Mouse (Mus musculus): ENCODE measurements at regions not wholly inside any gene's neighbourhood (a gene's known extent, or its start where the extent isn't known, plus 50 kb on each side); places are given as distances from the start of the nearest gene placed in this dataset.

GRCm38 (mm10) chr5:18163515-18163914 lies 196.6 kb downstream of the Gnai1 start:
- no peak overlapping the region for H3K9ac ChIP-seq (ENCODE audit: low read depth, low read length)
- TF ChIP-seq EP300 (IDR thresholded peaks at IDR 0.05; ENCODE audit: insufficient read depth, low read depth, low read length): no peak
- TF ChIP-seq POLR2A (IDR thresholded peaks at IDR 0.05; ENCODE audit: insufficient read depth, low read depth, low read length): no peak
- no peak for TF ChIP-seq CTCF (IDR thresholded peaks at IDR 0.05)
- H3K79me2 ChIP-seq (replicated peaks; ENCODE audit: control insufficient read depth, insufficient read depth, low read length): no peaks in the 10 kb centered on the region
- no peaks in the 10 kb centered on the region for H3K27me3 ChIP-seq (ENCODE audit: control insufficient read depth, insufficient read depth, low read length)
- H3K4me3 ChIP-seq: no peak overlapping the region
- no peaks in the 10 kb centered on the region for H3K36me3 ChIP-seq (ENCODE audit: control insufficient read depth, insufficient read depth, low read length)
- intact Hi-C loops (cut with DNase I): no loop called here
- no peak overlapping the region for H3K27ac ChIP-seq
- DNase-seq: no peak
- H3K4me1 ChIP-seq (ENCODE audit: control insufficient read depth, insufficient read depth, low read length): no peaks in the 10 kb centered on the region

- Histone ChIP-seq H3K36me3 (ENCODE audit: control insufficient read depth, insufficient read depth, low read length) (no peaks in the 10 kb centered on the region), H3K27ac (no peak overlapping the region), H3K27me3 (ENCODE audit: control insufficient read depth, insufficient read depth, low read length) (no peaks in the 10 kb centered on the region), H3K4me1 (ENCODE audit: control insufficient read depth, insufficient read depth, low read length) (no peaks in the 10 kb centered on the region), H3K9ac (ENCODE audit: low read depth, low read length) (no peak overlapping the region), H3K4me3 (no peak overlapping the region), H3K79me2 (replicated peaks; ENCODE audit: control insufficient read depth, insufficient read depth, low read length) (no peaks in the 10 kb centered on the region)
- intact Hi-C loops (cut with DNase I): no loop called here
- WGBS: 80% methylated on average over 3 of the region's 3 CpGs
- no peak for DNase-seq
- TF ChIP-seq EP300 (IDR thresholded peaks at IDR 0.05; ENCODE audit: insufficient read depth, low read depth, low read length) (no peak), CTCF (IDR thresholded peaks at IDR 0.05) (no peak), POLR2A (IDR thresholded peaks at IDR 0.05; ENCODE audit: insufficient read depth, low read depth, low read length) (no peak)
Observed at GRCm38 (mm10) chr5:18177810-18178209, 182.3 kb downstream of the Gnai1 start.

- no peak for DNase-seq
- TF ChIP-seq POLR2A (IDR thresholded peaks at IDR 0.05; ENCODE audit: insufficient read depth, low read depth, low read length) (no peak), EP300 (IDR thresholded peaks at IDR 0.05; ENCODE audit: insufficient read depth, low read depth, low read length) (no peak), CTCF (IDR thresholded peaks at IDR 0.05) (no peak)
- Histone ChIP-seq H3K27ac (no peak overlapping the region), H3K9ac (ENCODE audit: low read depth, low read length) (no peak overlapping the region), H3K4me1 (ENCODE audit: control insufficient read depth, insufficient read depth, low read length) (no peaks in the 10 kb centered on the region), H3K79me2 (replicated peaks; ENCODE audit: control insufficient read depth, insufficient read depth, low read length) (no peaks in the 10 kb centered on the region), H3K36me3 (ENCODE audit: control insufficient read depth, insufficient read depth, low read length) (no peaks in the 10 kb centered on the region), H3K27me3 (ENCODE audit: control insufficient read depth, insufficient read depth, low read length) (no peaks in the 10 kb centered on the region), H3K4me3 (no peak overlapping the region)
- WGBS: 75% methylated on average over 4 of the region's 4 CpGs
- intact Hi-C loops (cut with DNase I): no loop called here
Observed at GRCm38 (mm10) chr5:18211395-18212057, 148.6 kb downstream of the Gnai1 start.
